Mouse (Mus musculus) bone marrow macrophage, adult 2 months (primary cell): ENCODE results near the gene Fndc10.

Experiments used
- CTCF ChIP-seq: IDR thresholded peaks from 2 replicates; pipeline ENCODE4 v1.5.1; 2012; ENCODE audit warnings: low read depth, mild to moderate bottlenecking, low read length, moderate library complexity
- POLR2A ChIP-seq: IDR thresholded peaks from 2 replicates; pipeline ENCODE4 v1.6.1; 2012; ENCODE audit warnings: mild to moderate bottlenecking, low read depth, low read length, borderline replicate concordance

DNA sequence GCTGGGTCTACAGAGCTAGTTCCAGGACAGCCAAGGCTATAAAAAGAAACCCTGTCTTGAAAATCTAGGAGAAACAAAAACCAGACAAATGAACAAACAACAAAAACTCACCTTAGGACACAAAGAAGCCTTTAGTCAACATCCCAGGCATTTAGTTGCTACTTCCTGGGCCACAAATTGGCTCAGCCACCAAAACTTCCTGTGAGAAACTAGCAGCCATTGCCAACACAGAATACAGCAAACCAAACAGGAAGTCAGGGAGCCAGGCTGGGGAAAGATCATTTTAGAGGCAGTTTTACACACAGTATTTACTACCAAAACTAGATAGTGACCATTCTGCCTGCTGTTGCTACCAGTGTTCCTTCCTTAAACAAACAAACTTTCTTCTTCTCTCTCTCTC, 27.2 kb upstream of the Fndc10 start:
- no peak for TF ChIP-seq POLR2A
- TF ChIP-seq CTCF, result no peak
